Mouse (Mus musculus) heart, postnatal 0 days (tissue): ENCODE measurements around the gene BC107364.
"Not testable (repeated sequence)": the region's sequence is repeated elsewhere in the genome, so short reads cannot be mapped to it uniquely, and the experiment has no call there.

Experiments used
- CTCF ChIP-seq: IDR thresholded peaks from 2 replicates; pipeline ENCODE4 v1.5.1; 2016; ENCODE audit warnings: antibody characterized with exemption, control low read depth, low read depth
- EP300 ChIP-seq: IDR thresholded peaks from 2 replicates; pipeline ENCODE4 v1.6.1; 2016; ENCODE audit warnings: antibody characterized with exemption, low read depth

GRCm38 (mm10) chr3:96458886-96459439, 6.9 kb upstream of the BC107364 start:
- TF ChIP-seq CTCF, EP300: not testable (repeated sequence)
